Mouse (Mus musculus) MEL (cell line): ENCODE data around the gene Aldh1a7.

Experiments
- MAFK ChIP-seq: IDR thresholded peaks from 2 replicates; pipeline ENCODE4 v1.6.1; 2011; ENCODE audit warnings: low read depth, mild to moderate bottlenecking, low read length, improper control_type of control experiment, borderline replicate concordance
- POLR2A ChIP-seq, 2 experiments: IDR thresholded peaks; 2 replicates each; pipeline ENCODE4 v1.6.1; 2011 to 2012; ENCODE audit warnings: low read length in 2 of 2, mild to moderate bottlenecking in 2 of 2, control low read depth in 1 of 2, improper control_type of control experiment in 1 of 2, low read depth in 1 of 2, moderate library complexity in 1 of 2; ENCODE audit not compliant: control insufficient read depth in 1 of 2, insufficient read depth in 1 of 2, poor library complexity in 1 of 2
- POLR2AphosphoS2 ChIP-seq: IDR thresholded peaks from 2 replicates; pipeline ENCODE4 v1.6.1; 2011; ENCODE audit warnings: low read length, improper control_type of control experiment
- TAL1 ChIP-seq: IDR thresholded peaks from 2 replicates; pipeline ENCODE4 v1.6.1; 2012; ENCODE audit warnings: mild to moderate bottlenecking, inconsistent platforms, low read length, moderate library complexity, mixed read lengths

- TF ChIP-seq MAFK (no peak), POLR2A (IDR thresholded peaks at IDR 0.05; ENCODE audit: control insufficient read depth in 1 of 2, insufficient read depth in 1 of 2, low read depth in 1 of 2, low read length in 2 of 2, poor library complexity in 1 of 2) (no peak), POLR2AphosphoS2 (no peak), TAL1 (no peak)
Measured at GRCm38 (mm10) chr19:20720298-20720697, 7.1 kb downstream of the Aldh1a7 start.
